Mouse (Mus musculus) cerebellum, postnatal 10 days (tissue): ENCODE measurements at regions not wholly inside any gene's neighbourhood (a gene's known extent, or its start where the extent isn't known, plus 50 kb on each side); places are given as distances from the start of the nearest gene placed in this dataset.
A peak's percentile ranks its signal among the peaks of the same experiment; 100 is the strongest.

Experiments
- DNase-seq, 2 experiments: peaks; one replicate each; pipeline ENCODE4 v3.0.0; 2021; ENCODE audit warnings: mixed read lengths in 2 of 2

DNA sequence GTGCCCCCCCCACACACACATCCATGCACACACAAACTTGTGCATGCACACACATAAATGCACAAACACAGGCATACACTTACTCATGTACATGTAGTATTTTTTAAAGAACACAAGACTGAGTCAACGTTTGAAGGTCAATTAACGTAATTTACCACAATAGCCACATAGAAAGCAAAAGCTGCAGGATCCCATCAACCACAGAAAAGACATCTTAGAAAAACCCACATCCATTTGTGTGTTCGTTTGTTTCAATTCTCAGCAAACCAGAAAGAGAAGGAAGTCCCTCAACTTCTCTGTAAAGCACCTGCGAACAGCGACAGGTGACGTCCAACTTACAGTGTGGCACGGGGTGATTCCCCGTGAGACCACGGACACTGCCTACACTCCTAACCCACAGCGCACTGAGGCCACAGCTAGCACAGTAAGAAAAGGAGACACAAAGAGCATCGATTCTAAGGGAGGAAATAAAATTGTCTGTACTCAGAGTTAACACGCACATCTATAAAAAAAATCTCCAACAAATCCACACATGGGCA is 53.8 kb downstream of the Dio3 start:
- no peak for DNase-seq

DNA sequence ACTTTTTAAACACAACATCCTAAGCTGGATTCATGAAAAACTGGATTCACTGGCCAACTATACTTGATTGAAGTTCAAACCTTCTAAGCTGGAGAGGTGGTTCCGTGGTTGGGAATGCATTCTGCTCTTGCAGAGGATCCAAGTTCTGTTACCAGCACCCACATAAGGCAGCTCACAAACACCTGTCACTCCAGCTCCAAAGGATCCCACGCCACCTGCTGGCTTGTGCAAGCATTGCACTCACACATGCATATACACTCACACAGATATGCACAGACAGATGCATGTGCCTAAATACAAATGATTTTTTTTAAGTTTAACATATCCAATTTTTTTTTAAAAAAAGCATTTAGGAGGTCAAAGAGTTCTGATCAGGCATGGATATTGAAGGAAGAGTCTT is 55.7 kb downstream of the Dio3 start:
- DNase-seq = no peak

DNA sequence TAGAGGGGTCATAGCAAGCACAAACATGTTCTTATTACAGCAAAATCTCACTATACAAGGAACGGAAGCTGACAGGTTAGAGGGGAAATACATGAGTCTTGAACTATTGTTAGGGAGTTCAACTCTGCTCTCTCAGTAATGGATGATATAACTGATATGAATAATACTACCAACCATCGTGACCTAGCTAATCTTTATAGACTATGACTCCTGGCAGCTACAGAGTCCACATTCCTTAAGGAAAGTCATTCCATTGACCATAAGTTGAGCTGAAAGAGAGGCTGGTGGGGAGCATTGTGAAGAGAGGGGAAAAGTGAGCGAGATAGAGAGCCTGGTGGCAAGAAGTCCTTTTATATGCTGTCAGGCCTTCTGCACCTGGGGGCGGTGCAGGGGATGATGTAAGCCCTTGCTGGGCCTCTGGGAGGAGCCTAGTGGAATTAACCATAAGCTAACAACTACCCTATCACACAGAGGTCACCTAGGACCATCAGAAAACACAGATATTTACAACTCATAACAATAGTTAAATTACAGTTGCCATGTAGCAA is 65.5 kb downstream of the Dio3 start:
- DNase-seq = no peak

DNA sequence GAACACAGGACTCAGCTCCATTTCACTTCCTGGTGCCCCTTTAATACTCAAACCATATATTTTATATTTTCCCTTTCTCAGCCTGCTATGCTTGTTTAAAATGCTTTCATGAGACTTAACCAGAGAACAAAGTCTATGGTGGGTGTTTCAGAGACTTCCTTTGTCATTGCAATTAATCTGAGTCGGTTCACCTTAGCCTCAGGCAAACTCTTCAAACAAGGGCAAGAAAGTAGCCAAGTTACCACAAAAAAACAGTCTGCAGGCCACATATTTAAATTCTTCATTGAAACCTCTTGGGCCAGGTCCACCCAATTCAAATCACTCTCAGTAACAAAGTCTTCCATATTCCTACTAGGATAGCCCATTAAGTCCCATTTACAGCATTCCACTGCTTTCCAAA is 70.8 kb downstream of the Dio3 start:
- no peak for DNase-seq

DNA sequence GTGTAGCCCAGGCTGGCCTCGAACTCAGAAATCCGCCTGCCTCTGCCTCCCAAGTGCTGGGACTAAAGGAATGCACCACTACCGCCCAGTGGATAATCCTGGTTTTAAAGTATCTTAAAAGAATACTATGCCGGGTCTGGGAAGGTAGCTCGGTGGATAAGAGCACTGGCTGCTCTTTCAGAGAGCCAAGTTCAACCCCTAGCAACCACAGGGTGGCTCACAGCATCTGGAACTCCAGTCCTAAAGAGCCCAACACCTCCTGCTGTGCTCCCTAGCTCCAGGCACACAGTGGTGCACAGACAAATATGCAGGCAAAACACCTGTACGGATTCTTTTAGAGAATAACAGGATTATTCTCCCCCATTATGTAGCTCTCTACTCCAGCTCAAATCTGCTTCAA is 77.0 kb downstream of the Dio3 start:
- DNase-seq = no peak

DNA sequence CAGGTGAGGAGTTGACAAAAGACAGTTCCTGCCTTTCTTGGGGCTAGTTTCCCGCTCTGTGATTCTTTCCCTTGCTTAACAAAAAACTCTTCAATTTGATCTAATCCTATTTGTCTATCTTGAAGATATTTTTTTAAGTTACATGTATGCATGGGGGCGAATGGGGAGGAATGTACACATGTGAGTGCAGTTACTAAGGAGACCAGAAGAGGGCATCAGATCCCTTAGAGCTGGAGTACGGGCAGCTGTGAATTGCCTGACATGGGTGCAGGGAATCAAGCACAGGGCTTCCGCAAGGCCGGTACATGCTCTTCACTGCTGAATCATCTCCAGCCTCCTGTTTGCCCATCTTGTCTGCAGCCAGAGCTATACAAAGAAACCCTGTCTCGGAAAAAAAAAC is 79.8 kb upstream of the Ppp2r5c start:
- DNase-seq = no peak

DNA sequence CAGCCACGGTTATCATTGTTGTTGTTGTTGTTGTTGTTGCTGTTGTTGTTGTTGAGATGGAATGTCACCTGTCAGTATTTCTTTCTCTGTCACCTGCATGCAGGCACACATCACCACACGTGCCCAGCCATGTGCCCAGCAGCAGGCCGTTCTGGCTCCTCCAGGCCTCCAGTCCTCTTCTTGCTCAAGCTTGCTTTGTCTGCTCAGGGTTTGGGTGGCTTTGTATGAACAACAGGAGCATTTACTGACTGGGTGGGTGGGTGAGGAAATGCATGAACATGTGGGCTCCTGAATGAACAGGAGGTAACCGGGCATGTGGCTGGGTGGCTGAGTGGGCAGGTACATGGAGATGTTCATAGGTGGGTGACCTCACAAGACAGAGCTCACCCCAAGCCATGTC is 79.1 kb upstream of the Ppp2r5c start:
- DNase-seq = no peak

DNA sequence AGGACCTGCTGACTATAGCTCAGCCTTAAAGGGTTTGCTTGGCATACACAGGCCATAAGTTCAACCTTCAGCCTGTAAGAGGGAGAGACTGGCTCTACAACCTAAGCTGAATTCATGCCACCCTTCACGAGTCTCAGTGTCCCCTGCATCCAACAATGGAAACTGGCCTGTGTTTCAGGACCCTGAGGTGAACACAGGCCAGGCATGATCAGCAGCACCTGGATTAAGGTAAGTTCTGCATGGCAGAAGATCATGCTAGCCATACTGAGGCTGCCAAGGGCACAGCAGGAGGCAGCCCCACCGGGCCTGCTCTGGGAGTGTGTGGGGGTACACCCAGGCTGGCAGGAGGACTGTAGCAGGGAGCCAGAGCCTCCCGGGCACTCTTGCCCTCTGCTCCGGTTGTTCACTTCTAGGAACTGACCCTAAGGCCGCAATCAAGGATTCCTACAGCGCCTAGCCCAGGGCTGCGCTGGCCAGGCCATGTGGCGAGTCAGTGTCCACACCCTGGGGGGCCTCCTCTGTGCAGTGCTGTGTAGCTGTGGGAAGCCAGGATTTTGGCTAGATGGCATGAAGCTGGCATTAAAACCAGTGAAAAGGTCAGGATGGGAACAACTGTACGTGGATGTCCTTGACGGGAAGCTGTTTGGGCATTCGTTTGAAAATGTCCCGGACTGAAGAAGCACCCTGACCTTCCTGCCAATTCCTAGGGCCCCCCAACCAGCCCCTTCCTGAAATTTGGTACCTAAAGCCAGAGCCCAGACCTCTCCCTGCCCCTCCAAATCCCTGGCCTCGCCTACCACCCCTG is 74.8 kb upstream of the Ppp2r5c start:
- peak in 1 of 2 experiments; percentile 22 for DNase-seq

DNA sequence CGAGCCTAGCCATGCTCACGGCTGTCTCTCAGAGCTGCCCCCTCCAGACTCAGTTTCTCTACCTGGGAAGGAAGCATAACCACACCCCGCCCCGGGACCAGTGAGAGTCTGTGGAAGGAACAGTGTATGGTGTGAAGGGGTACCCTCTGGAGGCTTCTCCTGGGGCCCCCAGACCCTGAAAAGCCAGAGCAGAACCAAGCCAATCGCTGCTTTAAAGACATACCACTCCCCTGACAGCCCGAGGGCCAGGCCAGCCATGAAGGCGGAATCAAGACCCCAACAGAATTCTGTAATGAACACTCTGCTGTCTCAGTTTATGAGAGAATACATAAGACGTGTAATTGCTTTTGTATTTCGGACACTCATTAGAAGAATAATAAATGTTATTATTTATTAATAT is 73.9 kb upstream of the Ppp2r5c start:
- DNase-seq = no peak

DNA sequence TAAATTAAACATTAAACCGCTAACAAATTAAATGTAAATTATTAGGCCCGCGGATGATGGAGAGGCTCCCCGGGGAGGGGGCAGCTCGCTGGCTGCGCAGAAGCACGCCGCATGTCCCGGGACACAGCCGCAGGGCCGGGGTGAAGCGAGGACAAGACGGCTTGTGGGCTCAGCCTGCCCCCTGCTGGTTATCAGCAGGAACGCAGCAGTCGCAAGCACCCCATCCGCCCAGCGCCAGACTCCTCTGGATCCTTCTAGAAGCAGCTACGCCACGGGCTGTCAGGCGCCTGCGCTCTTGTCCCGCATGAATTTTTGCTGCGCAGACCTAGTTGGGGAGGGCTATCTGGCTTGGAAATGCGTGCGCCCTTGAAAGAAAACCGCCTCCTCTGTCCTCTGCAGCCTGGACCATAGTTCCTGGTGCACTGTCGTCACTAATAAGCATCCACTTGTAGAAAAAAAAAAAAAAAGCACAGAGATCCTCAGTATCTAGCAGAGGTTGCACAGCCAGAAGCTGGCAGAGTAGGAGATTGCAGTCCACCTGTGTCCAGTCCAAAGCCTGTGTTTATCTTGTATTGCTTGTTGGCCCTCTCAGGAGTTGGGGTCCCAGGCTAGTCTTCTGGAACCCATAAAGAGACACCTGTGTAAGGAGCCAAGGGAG is 73.4 kb upstream of the Ppp2r5c start:
- DNase-seq = peak; percentile 91 to 92

DNA sequence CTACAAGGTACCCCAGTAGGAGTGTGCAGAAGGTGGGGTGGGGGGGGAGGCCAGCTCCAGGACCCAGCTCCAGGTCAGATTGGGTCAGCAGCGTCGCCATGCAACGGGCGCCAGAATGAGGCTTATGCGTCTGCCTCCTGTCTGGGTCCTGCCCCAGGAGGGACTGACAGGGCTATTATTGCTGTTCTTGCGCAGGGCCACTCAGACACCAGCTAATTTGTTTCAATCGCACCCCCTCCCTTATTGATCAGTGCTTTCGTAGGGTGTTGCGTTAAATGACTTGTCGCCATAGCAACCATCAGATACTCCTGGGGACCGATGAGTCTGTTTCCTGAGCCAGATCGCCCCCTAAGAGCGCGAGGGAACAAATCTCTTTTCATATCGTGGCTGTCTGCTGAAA is 71.8 kb upstream of the Ppp2r5c start:
- no peak for DNase-seq

DNA sequence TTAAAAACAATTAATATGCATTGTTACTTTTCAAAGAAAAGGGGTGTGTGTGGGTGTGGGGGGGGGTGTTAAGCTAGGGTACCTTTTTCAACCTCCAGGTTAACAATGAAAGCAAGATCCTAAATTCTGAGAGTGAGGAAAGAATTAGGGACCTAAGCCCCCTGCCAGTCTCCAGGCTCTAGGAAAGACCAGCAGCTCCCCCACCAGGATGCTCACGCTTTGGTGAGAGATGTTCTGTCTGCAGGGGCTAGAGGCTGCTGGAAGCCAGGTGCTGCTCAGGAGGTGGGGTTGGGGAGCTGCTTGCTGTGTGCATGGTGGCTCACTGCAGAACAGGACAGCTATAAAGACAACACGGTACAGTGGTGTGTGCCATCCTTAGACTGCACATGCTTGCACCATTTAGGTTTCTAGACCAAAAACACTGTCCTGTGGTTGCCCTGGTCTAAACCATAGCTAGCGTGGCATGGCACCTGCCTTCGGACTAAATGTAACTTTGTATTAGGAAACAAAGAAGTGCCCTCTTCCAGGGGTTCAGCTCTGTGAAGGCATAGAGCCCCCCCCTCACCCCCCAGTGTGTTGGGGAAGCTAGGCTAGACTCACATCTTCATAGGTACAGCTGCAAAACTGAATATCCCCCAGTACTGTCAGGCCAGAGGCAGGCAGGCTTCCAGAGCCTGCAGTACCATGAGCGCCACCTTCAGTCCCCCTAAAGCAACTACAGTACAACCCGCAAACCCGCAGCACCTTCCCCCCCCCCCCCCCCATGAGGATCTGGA is 70.7 kb upstream of the Ppp2r5c start:
- DNase-seq = peak; percentile 50 to 59

DNA sequence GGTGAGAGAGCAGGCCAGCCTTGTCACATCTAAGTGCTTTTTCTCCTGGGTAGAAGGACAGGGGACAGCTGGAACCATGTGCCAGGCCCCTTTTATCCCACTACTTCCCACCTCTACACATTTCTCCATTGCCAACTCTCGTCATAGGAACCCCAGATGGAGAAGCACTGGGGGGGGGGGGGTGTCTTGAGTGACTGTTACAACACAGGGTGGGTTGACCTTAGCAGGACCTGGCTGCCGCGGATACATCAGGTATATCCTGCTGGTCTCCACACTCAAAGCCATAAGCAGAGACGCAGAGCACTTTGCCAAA is 70.1 kb upstream of the Ppp2r5c start:
- DNase-seq = no peak

DNA sequence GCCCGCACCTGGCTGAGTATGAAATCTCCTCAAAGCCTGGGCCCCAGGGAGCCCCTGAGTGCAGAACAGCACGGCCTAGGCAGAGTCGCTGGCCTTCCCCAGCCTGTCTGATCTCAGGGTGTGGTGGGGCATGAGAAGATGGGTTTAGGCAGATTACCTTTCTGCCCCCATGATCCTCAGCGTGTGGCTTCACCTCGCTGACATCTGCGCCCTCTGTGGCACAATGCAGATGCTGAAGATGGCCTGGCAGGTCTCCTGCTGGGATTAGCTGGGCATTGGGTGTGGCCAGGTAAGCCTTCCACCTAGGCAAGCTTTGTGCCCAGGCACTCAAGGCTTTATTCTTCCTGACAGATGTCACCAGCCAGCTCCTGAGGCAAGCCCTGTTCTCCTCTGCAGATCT is 69.6 kb upstream of the Ppp2r5c start:
- no peak for DNase-seq

DNA sequence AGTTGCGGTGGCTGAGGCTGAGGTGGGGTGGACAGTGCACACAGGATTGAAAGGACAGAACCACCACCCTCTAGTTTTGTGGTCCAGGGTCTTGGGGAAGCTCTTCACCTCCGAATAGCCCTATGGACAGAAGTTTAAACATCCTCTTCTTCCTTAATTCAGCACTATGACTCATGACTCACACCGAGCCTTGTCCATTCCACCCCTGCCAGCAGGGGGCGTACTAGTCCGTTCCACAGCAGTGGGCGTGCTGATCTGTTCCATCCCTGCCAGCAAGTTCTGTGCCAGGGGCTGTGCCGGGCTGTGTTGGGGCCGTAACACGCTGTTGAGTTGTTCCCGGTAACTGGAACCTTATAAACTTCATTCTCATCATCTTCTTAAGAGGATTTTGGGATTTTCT is 69.2 kb upstream of the Ppp2r5c start:
- peak; percentile 57 to 61 for DNase-seq

DNA sequence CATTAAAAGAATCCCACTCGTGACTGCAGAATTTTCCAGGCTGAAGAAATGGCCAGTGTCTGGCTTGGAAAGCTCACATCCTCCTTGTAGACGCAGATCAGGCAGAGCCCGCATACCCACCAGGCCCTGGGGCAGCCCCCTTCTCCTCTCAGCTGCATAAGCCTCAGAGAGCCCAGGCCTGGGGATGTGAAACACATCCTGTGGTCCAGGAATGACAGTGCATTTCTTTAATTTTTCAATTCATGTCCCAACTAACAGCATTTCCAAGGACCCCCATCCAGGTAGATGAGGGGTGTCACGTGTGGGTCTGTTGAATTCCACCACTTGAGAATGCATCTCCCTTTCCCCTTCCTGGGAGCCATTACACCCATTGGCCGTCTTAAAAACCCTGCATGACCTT is 68.6 kb upstream of the Ppp2r5c start:
- DNase-seq = no peak

DNA sequence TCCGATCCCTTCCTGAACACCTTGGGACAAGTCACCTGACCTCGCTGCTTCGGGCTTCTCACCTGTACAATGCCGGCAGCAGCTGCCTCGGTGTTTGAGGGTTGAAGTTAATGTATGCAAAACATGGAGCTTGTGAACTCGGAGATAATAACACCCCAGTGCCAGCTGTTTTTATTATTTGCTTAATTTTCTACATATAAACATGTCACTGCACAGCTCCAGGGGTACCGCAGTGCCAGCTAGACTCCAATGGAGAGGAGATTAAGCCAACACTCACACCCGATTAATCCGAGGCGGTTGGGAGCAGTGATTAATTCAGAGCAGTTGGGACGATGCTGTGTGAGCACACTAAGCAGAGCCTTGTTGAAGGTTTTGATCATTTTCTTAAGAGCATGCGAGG is 67.2 kb upstream of the Ppp2r5c start:
- no peak for DNase-seq

DNA sequence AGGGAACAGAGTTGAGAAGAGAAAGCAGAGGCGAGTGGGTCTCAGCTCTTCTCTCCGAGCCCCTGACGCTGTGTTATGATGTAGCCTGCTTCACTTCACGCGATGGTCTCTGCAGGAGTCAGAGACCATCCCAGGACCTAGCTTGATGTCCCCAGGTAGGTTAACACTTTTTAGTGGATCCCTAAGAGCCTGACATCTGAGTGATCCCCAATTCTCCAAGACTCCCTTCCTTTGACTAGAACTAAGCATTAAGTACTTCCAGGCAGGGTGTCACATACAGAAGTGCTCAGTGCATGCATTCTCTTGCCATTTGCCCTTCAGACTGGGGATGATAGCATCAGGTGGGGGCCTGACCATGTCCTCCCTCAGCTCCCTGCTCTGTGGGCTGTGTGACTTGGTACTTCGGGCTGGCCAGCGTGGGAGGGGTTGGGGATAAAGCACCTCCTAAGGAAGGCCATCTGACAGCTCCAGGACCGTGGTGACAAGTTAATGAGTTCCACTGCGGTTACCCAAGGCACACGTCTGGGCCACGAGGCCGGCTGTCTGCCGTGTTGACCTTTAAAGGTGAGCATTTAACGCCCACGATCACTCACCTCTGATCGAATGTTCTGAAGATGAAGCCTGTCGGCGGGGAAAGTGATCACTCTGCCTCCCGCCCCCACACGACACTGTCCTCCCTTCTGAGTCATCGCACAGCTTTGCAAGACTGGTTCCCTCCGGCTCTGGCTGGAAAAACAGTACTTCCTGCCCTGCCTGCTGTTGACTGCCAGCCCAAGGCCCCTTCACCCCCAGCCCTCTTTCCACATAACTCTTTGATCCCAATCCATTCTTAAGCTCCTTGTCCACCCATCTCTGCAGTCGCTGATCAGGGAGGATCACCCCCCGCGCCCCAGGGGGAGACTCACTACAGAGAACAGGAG is 65.8 kb upstream of the Ppp2r5c start:
- no peak for DNase-seq

DNA sequence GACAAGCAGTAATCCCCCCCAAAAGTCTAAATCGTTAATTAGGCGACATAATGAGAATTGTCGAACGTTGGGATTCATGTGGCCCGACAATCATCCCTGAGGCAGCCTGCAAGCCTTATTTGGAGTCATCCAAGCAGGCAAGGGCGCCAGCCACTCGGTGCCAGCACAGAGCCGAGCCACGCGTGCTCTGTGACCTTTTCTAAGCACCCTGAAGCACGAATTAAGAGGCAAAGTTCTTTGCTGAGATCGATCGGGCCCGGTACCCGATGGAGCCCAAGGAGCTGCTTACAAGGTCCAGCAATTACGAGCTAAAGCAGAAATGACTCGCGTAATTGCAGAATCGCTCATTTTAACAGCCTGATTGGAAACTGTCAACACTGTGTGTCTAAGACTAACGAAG is 61.9 kb upstream of the Ppp2r5c start:
- DNase-seq = peak in 1 of 2 experiments; percentile 33

DNA sequence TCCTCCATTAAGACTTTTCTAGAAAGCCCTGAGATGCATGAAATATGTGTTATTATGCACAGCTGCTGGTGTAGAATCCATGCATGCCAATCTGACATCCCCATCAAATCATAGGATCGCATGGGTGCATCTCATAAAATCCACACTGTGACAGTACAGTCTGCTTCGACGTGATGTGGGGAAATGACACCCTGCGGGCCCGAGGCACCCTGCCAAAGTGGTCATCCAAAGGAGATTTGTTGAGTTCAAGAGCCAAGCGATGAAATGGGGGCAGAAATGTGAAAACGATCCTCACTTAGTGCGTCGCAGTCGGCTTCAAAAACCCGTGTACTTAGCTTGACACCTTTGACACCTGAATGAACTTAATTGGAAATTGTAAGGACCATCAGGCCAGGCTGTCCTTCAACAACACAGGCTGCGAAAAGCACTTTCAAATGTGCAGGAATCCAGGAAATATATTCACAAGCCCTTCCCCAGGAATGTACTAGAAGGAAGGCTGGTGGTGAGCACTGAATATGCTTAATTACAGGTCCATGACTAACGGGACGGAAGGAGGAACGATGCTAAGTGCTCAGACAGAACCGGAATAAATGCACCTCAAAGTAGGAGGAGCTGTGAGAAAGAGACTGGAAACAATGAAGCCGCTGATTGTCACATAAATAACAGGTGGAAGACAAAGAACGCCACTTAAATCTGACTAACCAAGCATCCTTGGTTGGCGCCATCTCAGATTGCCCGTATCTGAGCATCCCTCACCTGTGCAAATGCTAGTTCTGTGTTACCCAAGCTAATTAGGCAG is 60.9 kb upstream of the Ppp2r5c start:
- peak; percentile 74 to 80 for DNase-seq

DNA sequence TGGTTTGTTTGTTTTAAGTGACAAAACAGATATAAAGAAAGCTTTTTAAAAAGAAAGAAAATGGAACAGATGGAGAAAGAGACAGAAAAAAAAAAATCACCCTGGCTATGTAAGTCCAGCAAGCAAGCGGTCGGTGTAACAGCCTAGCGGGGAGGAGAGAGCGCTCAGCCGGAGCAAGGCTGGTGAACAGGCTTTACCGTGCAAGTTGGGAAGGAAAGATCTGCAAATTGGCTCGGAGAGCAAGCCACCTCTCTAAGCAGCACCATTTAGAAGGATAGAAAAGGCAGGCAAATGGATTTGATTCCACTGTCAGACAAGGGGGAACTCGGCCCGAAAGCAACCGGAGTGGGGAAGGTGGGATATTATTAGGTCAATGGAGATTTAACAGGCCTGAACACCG is 59.9 kb upstream of the Ppp2r5c start:
- no peak for DNase-seq
